Mouse (Mus musculus) gastrocnemius, adult 18-20 months (tissue): ENCODE data around the gene Ak8. TPM values are rescaled to one million over a fixed set of nuclear protein-coding genes. Genes with fewer than 3 reads are reported as not detected.

ENCODE experiments used
- DNase-seq: peaks from one replicate; pipeline ENCODE4 v3.0.0; 2021; ENCODE audit warnings: low spot score
- long read RNA-seq, 2 experiments: library from polyadenylated mRNA; stranded (forward); transcript quantifications; one replicate each; pipeline ENCODE4 v2.0.0; 2021
- total RNA-seq, 2 experiments: library from RNA; stranded (reverse); gene quantifications; 2 replicates each; pipeline ENCODE4 v1.2.3; 2021

The Ak8 gene
- total RNA-seq = not detected
- long read RNA-seq, experiment 1 = 0 reads
- long read RNA-seq, experiment 2 = 0 reads

- peak; percentile 62 for DNase-seq
Observed at GRCm38 (mm10) chr2:28699361-28700335, at the start of gene Ak8, which contains the start of gene Spaca9. Ak8 (plus strand) TSS chr2:28700164. Spaca9 (minus strand) TSS chr2:28699727.

GRCm38 (mm10) chr2:28650526-28650925 lies 49.4 kb upstream of the Ak8 start:
- DNase-seq = no peak

- DNase-seq = no peak
Observed at GRCm38 (mm10) chr2:28653351-28653750, 46.6 kb upstream of the Ak8 start.

GRCm38 (mm10) chr2:28654295-28654694 lies 45.7 kb upstream of the Ak8 start:
- no peak for DNase-seq

- DNase-seq = no peak
Observed at GRCm38 (mm10) chr2:28656216-28656615, 43.7 kb upstream of the Ak8 start.

GRCm38 (mm10) chr2:28662891-28663290 lies 37.1 kb upstream of the Ak8 start:
- no peak for DNase-seq

GRCm38 (mm10) chr2:28665818-28666217 lies 34.1 kb upstream of the Ak8 start:
- DNase-seq = no peak

GRCm38 (mm10) chr2:28671438-28671837 lies 28.5 kb upstream of the Ak8 start:
- no peak for DNase-seq

- no peak for DNase-seq
Observed at GRCm38 (mm10) chr2:28676005-28676404, 24.0 kb upstream of the Ak8 start.

GRCm38 (mm10) chr2:28680710-28681109 lies 19.3 kb upstream of the Ak8 start:
- no peak for DNase-seq

- peak; percentile 39 for DNase-seq
Observed at GRCm38 (mm10) chr2:28681718-28682117, 18.2 kb upstream of the Ak8 start.

GRCm38 (mm10) chr2:28685895-28686294 lies 14.1 kb upstream of the Ak8 start:
- no peak for DNase-seq

GRCm38 (mm10) chr2:28688431-28688830 lies 11.5 kb upstream of the Ak8 start:
- DNase-seq = no peak

GRCm38 (mm10) chr2:28692692-28693091 lies 7.3 kb upstream of the Ak8 start:
- no peak for DNase-seq

GRCm38 (mm10) chr2:28698566-28698965 lies 1.4 kb upstream of the Ak8 start:
- DNase-seq = no peak

- DNase-seq = no peak
Observed at GRCm38 (mm10) chr2:28701646-28702262, 1.8 kb downstream of the Ak8 start.

GRCm38 (mm10) chr2:28706106-28706636 lies 6.2 kb downstream of the Ak8 start:
- no peak for DNase-seq

- no peak for DNase-seq
Observed at GRCm38 (mm10) chr2:28706787-28707186, 6.8 kb downstream of the Ak8 start.

- DNase-seq = no peak
Observed at GRCm38 (mm10) chr2:28713036-28713435, 13.1 kb downstream of the Ak8 start.

- DNase-seq = no peak
Observed at GRCm38 (mm10) chr2:28722419-28722818, 22.5 kb downstream of the Ak8 start.

- no peak for DNase-seq
Observed at GRCm38 (mm10) chr2:28723912-28724311, 23.9 kb downstream of the Ak8 start.

GRCm38 (mm10) chr2:28727786-28728404 lies 27.9 kb downstream of the Ak8 start:
- DNase-seq = no peak
